ENCODE assay signal across 15 mouse cellular contexts in genomic region chr1:191381955-191382736, GRCm38 (mm10). TPM values are rescaled to one million over a fixed set of nuclear protein-coding genes. Genes with fewer than 3 reads are reported as not detected.
DNase-seq lines count a peak whose midpoint lies in the region; ATAC-seq and TF ChIP-seq lines count a peak whose summit lies in the region.
"Had no signal": no experiment of that assay in that cellular context is flagged by ENCODE, and none has a peak within 500 bp of the region (broad histone marks: within the 10 kb centered on the region; RNA-seq: fewer than 3 reads in every experiment).

No protein-coding gene starts in this region.

- 0 out of 2 replicates have a peak, but pooled peaks have one; percentile 2 for TF ChIP-seq CTCF in forebrain, postnatal 0 days (IDR thresholded peaks at IDR 0.05; ENCODE audit: low read depth)
- no peak for TF ChIP-seq CTCF in CH12.LX (conservative IDR thresholded peaks at IDR 0.05 in 1 of 2, IDR thresholded peaks at IDR 0.05 in 1 of 2; ENCODE audit: low read depth in 2 of 2, low read length in 2 of 2)

- in situ Hi-C loops in CH12.LX (cut with MboI; ENCODE audit: low pct_ligation_motif_present, low pct_unique_long_range_greater_than_20kb, low sequenced_read_pairs) = no loop called here

- H3K4me3 ChIP-seq in forebrain, postnatal 0 days (ENCODE audit: low read depth, low read length) = no peak overlapping the region
- no peak overlapping the region for H3K4me3 ChIP-seq in forebrain, embryonic 11.5 days (ENCODE audit: low read depth, low read length)
- no peak overlapping the region for H3K4me3 ChIP-seq in CH12.LX (replicated peaks in 1 of 3; ENCODE audit: low read depth in 2 of 3, low read length in 2 of 3, poor library complexity in 1 of 3)
- H3K4me3 ChIP-seq in embryonic facial prominence, embryonic 10.5 days = no peak overlapping the region
- H3K4me3 ChIP-seq: heart, embryonic 10.5 days; neural tube, embryonic 13.5 days; stomach, embryonic 15.5 days had no signal

- TF ChIP-seq POLR2A in CH12.LX (IDR thresholded peaks at IDR 0.05; ENCODE audit: low read depth, low read length) = no peak

- H3K9me3 ChIP-seq in forebrain, postnatal 0 days (ENCODE audit: low read length) = no peaks in the 10 kb centered on the region
- H3K9me3 ChIP-seq in forebrain, embryonic 11.5 days (ENCODE audit: control insufficient read depth, low read length) = no peaks in the 10 kb centered on the region
- no peaks in the 10 kb centered on the region for H3K9me3 ChIP-seq in CH12.LX (replicated peaks; ENCODE audit: low read length)
- no peaks in the 10 kb centered on the region for H3K9me3 ChIP-seq in embryonic facial prominence, embryonic 10.5 days
- H3K9me3 ChIP-seq: heart, embryonic 10.5 days; neural tube, embryonic 13.5 days; stomach, embryonic 15.5 days had no signal

- H3K27ac ChIP-seq in forebrain, postnatal 0 days (ENCODE audit: low read depth, low read length) = no peak overlapping the region; the same call in 1 of the 2 replicates
- H3K27ac ChIP-seq in forebrain, embryonic 11.5 days (ENCODE audit: low read depth, low read length) = no peak overlapping the region
- H3K27ac ChIP-seq in CH12.LX (ENCODE audit: insufficient read depth, low read depth) = 0 out of 2 replicates have a peak overlapping the region, but pooled peaks have one; percentile 13
- no peak overlapping the region for H3K27ac ChIP-seq in embryonic facial prominence, embryonic 10.5 days (replicated peaks)
- H3K27ac ChIP-seq: heart, embryonic 10.5 days; neural tube, embryonic 13.5 days; stomach, embryonic 15.5 days had no signal

- H3K4me1 ChIP-seq in forebrain, postnatal 0 days (ENCODE audit: insufficient read depth) = 0 out of 2 replicates have a peak, but pooled peaks cover 8% of the 10 kb centered on the region
- no peaks in the 10 kb centered on the region for H3K4me1 ChIP-seq in forebrain, embryonic 11.5 days (replicated peaks; ENCODE audit: control insufficient read depth, insufficient read depth, low read length)
- H3K4me1 ChIP-seq in CH12.LX (ENCODE audit: control insufficient read depth in 1 of 2, insufficient read depth in 2 of 2) = peaks cover 14 to 31% of the 10 kb centered on the region in 2 experiments
- no peaks in the 10 kb centered on the region for H3K4me1 ChIP-seq in embryonic facial prominence, embryonic 10.5 days
- H3K4me1 ChIP-seq: neural tube, embryonic 13.5 days; stomach, embryonic 15.5 days had no signal

- H3K36me3 ChIP-seq in forebrain, postnatal 0 days (ENCODE audit: insufficient read depth) = no peaks in the 10 kb centered on the region
- no peaks in the 10 kb centered on the region for H3K36me3 ChIP-seq in forebrain, embryonic 11.5 days (ENCODE audit: control insufficient read depth, insufficient read depth, low read length)
- peaks cover 4 to 16% of the 10 kb centered on the region in 2 experiments for H3K36me3 ChIP-seq in CH12.LX (replicated peaks in 1 of 2; ENCODE audit: control insufficient read depth in 1 of 2, insufficient read depth in 1 of 2, low read length in 1 of 2)
- no peaks in the 10 kb centered on the region; the same call in 1 of the 2 replicates for H3K36me3 ChIP-seq in embryonic facial prominence, embryonic 10.5 days (replicated peaks)
- H3K36me3 ChIP-seq: neural tube, embryonic 13.5 days; stomach, embryonic 15.5 days had no signal

- no peak overlapping the region for H3K9ac ChIP-seq in forebrain, postnatal 0 days
- H3K9ac ChIP-seq in forebrain, embryonic 11.5 days (ENCODE audit: low read length) = no peak overlapping the region
- no peak overlapping the region for H3K9ac ChIP-seq in CH12.LX (ENCODE audit: insufficient read depth, low read depth)
- H3K9ac ChIP-seq: neural tube, embryonic 13.5 days; stomach, embryonic 15.5 days had no signal

- peaks cover 47% of the 10 kb centered on the region for H3K79me2 ChIP-seq in CH12.LX (replicated peaks; ENCODE audit: control insufficient read depth, extremely low read depth, insufficient read depth, poor library complexity, severe bottlenecking)

- TF ChIP-seq EP300 in CH12.LX (IDR thresholded peaks at IDR 0.05; ENCODE audit: low read length) = no peak

- H3K4me2 ChIP-seq in forebrain, postnatal 0 days (ENCODE audit: low read depth) = no peak overlapping the region
- no peak overlapping the region for H3K4me2 ChIP-seq in forebrain, embryonic 11.5 days (ENCODE audit: low read depth, low read length, severe bottlenecking)
- no peak overlapping the region for H3K4me2 ChIP-seq in CH12.LX (ENCODE audit: insufficient read depth, low read depth, poor library complexity, severe bottlenecking)
- H3K4me2 ChIP-seq: neural tube, embryonic 13.5 days; stomach, embryonic 15.5 days had no signal

- no peaks in the 10 kb centered on the region for H3K27me3 ChIP-seq in forebrain, postnatal 0 days (ENCODE audit: insufficient read depth, low read length)
- no peaks in the 10 kb centered on the region for H3K27me3 ChIP-seq in forebrain, embryonic 11.5 days (ENCODE audit: control insufficient read depth, insufficient read depth, low read length)
- no peaks in the 10 kb centered on the region for H3K27me3 ChIP-seq in CH12.LX (replicated peaks)
- no peaks in the 10 kb centered on the region for H3K27me3 ChIP-seq in embryonic facial prominence, embryonic 10.5 days (replicated peaks; ENCODE audit: low read depth, poor library complexity, severe bottlenecking)
- H3K27me3 ChIP-seq: neural tube, embryonic 13.5 days; stomach, embryonic 15.5 days had no signal

- 62% methylated on average over 11 of the region's 11 CpGs for WGBS in forebrain, postnatal 0 days
- 93% methylated on average over 11 of the region's 11 CpGs for WGBS in forebrain, embryonic 11.5 days
- 92% methylated on average over 11 of the region's 11 CpGs for WGBS in embryonic facial prominence, embryonic 10.5 days

- no peak for TF ChIP-seq RAD21 in CH12.LX (IDR thresholded peaks at IDR 0.05; ENCODE audit: low read depth, low read length)

- dilution Hi-C loops in CH12.LX (cut with MboI; ENCODE audit: extremely low pct_ligation_motif_present, extremely low pct_unique_long_range_greater_than_20kb, low sequenced_read_pairs) = no loop called here

- ATAC-seq in forebrain, postnatal 0 days = peak; percentile 73
- ATAC-seq in forebrain, embryonic 11.5 days (replicated peaks; ENCODE audit: low FRiP score) = no peak

- peak; percentile 53 for DNase-seq in forebrain, postnatal 0 days
- DNase-seq in forebrain, embryonic 11.5 days (ENCODE audit: low spot score) = no peak
- DNase-seq in left cerebral cortex, adult 18-20 months (ENCODE audit: low spot score in 2 of 2) = peak; percentile 22 to 24
- no peak for DNase-seq in left cerebral cortex, adult 8-10 months (ENCODE audit: low spot score in 2 of 2)
- DNase-seq in CH12.LX (ENCODE audit: extremely low read depth) = no peak
- peak; percentile 27 for DNase-seq in layer of hippocampus, adult 9-11 months
- no peak for DNase-seq in embryonic facial prominence, embryonic 10.5 days (ENCODE audit: low spot score)
- no peak for DNase-seq in adrenal gland, adult 2 months
- DNase-seq: cerebellum, postnatal 14 days; kidney, adult 8-10 months; lung, postnatal 10 days; thymus, postnatal 36 days had no signal

TF ChIP-seq in CH12.LX, 34 proteins besides CTCF, POLR2A, EP300 and RAD21:
- TF ChIP-seq MXI1 (IDR thresholded peaks at IDR 0.05; ENCODE audit: low read depth, low read length) (no peak), NRF1 (IDR thresholded peaks at IDR 0.05; ENCODE audit: low read depth, low read length) (no peak), PAX5 (IDR thresholded peaks at IDR 0.05; ENCODE audit: low read length) (no peak), ETS1 (conservative IDR thresholded peaks at IDR 0.05; ENCODE audit: low read depth, low read length) (no peak), MEF2A (IDR thresholded peaks at IDR 0.05; ENCODE audit: borderline replicate concordance, low read depth, low read length) (no peak), ZNF384 (IDR thresholded peaks at IDR 0.05; ENCODE audit: low read depth, low read length) (no peak), POLR2AphosphoS2 (IDR thresholded peaks at IDR 0.05; ENCODE audit: low read depth, low read length) (no peak), TCF12 (IDR thresholded peaks at IDR 0.05; ENCODE audit: low read depth, low read length) (no peak), E2F4 (IDR thresholded peaks at IDR 0.05; ENCODE audit: insufficient replicate concordance, low read depth, low read length) (no peak), CHD2 (IDR thresholded peaks at IDR 0.05; ENCODE audit: low read length) (no peak), MYC (IDR thresholded peaks at IDR 0.05; ENCODE audit: low read depth, low read length) (no peak), SMC3 (IDR thresholded peaks at IDR 0.05; ENCODE audit: low read depth, low read length) (no peak), KAT2A (IDR thresholded peaks at IDR 0.05; ENCODE audit: insufficient replicate concordance, low read length) (no peak), SIN3A (IDR thresholded peaks at IDR 0.05; ENCODE audit: low read length) (no peak)

RNA-seq across cellular contexts. Expression of gene Ppp2r5a, which starts 20.9 kb away (rescaled TPM):
- 36.6 and 39.2 TPM in 2 replicates for total RNA-seq in forebrain, postnatal 0 days (2014; rRNA removed)
- polyA plus RNA-seq in forebrain, postnatal 0 days (2015; fragmentation: Nextera tagmentation; extraction: Ambion mirVana) = 10.1 and 11.5 TPM in 2 replicates
- polyA plus RNA-seq in forebrain, embryonic 11.5 days (2014; fragmentation: Nextera tagmentation; extraction: Ambion mirVana) = 19.4 and 21.9 TPM in 2 replicates
- 10 to 100 TPM; 89.2 to 94.1 TPM for total RNA-seq in left cerebral cortex, adult 18-20 months (2021)
- total RNA-seq in left cerebral cortex, adult 8-10 months (2022) = 10 to 100 TPM; 73.1 to 84.9 (median 78.6) TPM
- 58.9 and 62.0 TPM in 2 replicates for total RNA-seq in CH12.LX (2012; rRNA removed)
- total RNA-seq in CH12.LX (2014; rRNA removed) = 96.7 and 102 TPM in 2 replicates
- polyA plus RNA-seq in CH12.LX (2012; ENCODE audit: insufficient read length, low read depth) = 40.3 and 42.6 TPM in 2 replicates
- 10.5 and 12.1 TPM in 2 replicates for polyA plus RNA-seq in embryonic facial prominence, embryonic 10.5 days (2016; fragmentation: Nextera tagmentation; extraction: Ambion mirVana)
- 100 to 1,000 TPM; 212 to 218 TPM for total RNA-seq in adrenal gland, adult 2 months (2021)
- polyA plus RNA-seq in adrenal gland, adult 2 months (2012; rRNA removed) = 93.3 and 162 TPM in 2 replicates

RNA-seq across cellular contexts. Expression of gene Tmem206, which starts 56.4 kb away (rescaled TPM):
- total RNA-seq in forebrain, postnatal 0 days (2014; rRNA removed) = 20.2 and 28.3 TPM in 2 replicates
- polyA plus RNA-seq in forebrain, postnatal 0 days (2015; fragmentation: Nextera tagmentation; extraction: Ambion mirVana) = 26.1 and 30.8 TPM in 2 replicates
- 34.2 and 35.5 TPM in 2 replicates for polyA plus RNA-seq in forebrain, embryonic 11.5 days (2014; fragmentation: Nextera tagmentation; extraction: Ambion mirVana)
- total RNA-seq in left cerebral cortex, adult 18-20 months (2021) = 10 to 100 TPM in 1 of 2 experiments, 1 to 10 TPM in 1; 8.2 to 10.4 TPM
- total RNA-seq in left cerebral cortex, adult 8-10 months (2022) = 10 to 100 TPM in 1 of 4 experiments, 1 to 10 TPM in 3; 8.8 to 12.0 (median 9.6) TPM
- total RNA-seq in CH12.LX (2012; rRNA removed) = 11.5 and 15.4 TPM in 2 replicates
- total RNA-seq in CH12.LX (2014; rRNA removed) = 12.2 and 13.1 TPM in 2 replicates
- polyA plus RNA-seq in CH12.LX (2012; ENCODE audit: insufficient read length, low read depth) = 16.4 and 17.0 TPM in 2 replicates
- 25.4 and 26.0 TPM in 2 replicates for polyA plus RNA-seq in embryonic facial prominence, embryonic 10.5 days (2016; fragmentation: Nextera tagmentation; extraction: Ambion mirVana)
- total RNA-seq in adrenal gland, adult 2 months (2021) = 1 to 10 TPM; 4.2 to 7.4 TPM
- polyA plus RNA-seq in adrenal gland, adult 2 months (2012; rRNA removed) = 4.0 and 4.1 TPM in 2 replicates

Comparison
In these comparisons a context has a peak if more than half of its experiments do, and no peak if none do; other contexts are left out.
1. DNase-seq: peak in forebrain, postnatal 0 days (single experiment), left cerebral cortex, adult 18-20 months (2 of 2) and layer of hippocampus, adult 9-11 months (single experiment); none in forebrain, embryonic 11.5 days (single experiment), left cerebral cortex, adult 8-10 months (0 of 2), CH12.LX (single experiment), embryonic facial prominence, embryonic 10.5 days (single experiment) and adrenal gland, adult 2 months (single experiment).